Mouse (Mus musculus): ENCODE results near the gene Gm136. TPM values are rescaled to one million over a fixed set of nuclear protein-coding genes. Genes with fewer than 3 reads are reported as not detected.
"Not testable (repeated sequence)": the region's sequence is repeated elsewhere in the genome, so short reads cannot be mapped to it uniquely, and the experiment has no call there.

Gene Gm136
- not detected for total RNA-seq (2021)
- long read RNA-seq, experiment 1: 0 reads
- long read RNA-seq, experiment 2: 0 reads

DNA sequence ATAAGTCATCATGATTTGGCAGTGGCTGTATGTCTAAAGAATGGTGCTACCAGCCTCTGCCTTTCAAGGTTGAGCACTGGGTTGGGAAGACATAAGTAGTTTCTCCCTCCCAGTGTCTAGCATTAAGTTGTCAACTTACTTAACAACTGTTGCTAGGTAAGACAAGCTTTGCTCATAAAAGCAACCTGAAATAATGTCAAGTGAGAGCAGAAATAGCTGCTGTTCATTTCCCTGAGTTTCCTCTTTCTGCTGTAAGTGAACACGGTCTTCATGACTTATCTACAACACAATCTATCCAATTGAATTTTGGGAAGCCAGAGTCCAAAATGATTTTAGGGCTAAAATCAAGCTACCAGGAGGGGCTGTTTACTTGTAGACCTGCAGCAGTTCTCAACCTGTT lies at the start of gene Gm136:
TSS of gene Gm136 (minus strand) at position 101 of the 400 bp plus-strand sequence.
- no peak for DNase-seq (ENCODE audit: low spot score in 2 of 2)

DNA sequence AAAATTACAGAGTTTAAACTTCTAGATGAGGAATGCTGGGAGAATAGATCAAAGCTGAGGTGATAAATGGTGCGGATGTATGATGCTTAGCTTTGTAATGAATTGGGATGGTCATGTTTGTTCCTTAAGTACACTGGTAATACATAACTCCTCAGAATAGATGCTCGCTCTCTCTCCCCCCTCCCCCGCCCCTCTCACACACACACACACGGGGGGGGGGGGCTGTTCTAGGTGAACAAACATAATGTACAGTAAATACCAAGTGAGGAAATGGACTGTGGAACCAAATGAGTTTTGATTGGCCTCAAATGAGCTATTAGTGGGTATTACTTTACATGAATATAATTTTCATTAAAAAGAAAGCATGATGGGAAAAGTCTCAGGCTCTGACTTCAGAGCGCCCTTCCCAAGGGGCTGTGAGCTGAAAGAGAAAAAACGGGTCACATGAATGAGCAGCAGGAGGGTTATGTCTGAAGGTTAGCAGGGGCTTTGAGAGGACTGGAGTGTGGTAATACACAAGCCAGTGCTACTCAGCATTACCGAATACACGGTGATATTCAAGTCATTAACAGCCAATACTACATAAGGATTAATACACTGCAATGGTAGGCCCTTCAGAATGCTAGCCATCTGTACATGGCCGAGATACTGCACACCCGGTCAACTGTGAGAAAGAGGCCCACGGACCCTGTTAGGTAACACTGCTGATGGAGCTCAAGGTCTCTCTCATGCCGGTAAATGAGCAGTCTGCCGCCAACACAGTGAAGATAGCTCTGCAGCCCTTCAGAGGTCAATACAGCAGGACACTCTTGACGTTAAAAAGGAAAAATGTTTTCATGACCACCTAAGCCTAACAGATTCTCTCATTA lies 45.3 kb upstream of the Gm136 start:
- DNase-seq (ENCODE audit: low spot score in 2 of 2): no peak

DNA sequence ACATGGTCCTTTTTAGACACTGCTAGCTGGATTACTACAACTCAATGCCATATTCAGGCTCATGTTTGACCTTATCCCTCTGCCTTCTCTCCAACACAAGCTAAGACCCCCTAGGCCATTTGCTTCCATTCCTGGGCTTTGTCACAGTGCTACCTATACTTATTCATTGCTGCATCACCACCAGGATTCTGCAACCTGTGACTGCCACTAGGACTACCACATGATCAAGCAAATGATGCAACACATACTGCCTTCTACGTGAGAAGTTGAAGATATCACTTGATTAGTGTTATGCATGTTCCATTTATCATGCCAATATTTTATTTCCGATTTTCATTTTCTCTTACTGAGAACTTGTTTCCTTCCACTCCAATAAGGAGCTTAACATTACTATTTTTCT lies 41.9 kb upstream of the Gm136 start:
- DNase-seq (ENCODE audit: low spot score in 2 of 2): no peak

DNA sequence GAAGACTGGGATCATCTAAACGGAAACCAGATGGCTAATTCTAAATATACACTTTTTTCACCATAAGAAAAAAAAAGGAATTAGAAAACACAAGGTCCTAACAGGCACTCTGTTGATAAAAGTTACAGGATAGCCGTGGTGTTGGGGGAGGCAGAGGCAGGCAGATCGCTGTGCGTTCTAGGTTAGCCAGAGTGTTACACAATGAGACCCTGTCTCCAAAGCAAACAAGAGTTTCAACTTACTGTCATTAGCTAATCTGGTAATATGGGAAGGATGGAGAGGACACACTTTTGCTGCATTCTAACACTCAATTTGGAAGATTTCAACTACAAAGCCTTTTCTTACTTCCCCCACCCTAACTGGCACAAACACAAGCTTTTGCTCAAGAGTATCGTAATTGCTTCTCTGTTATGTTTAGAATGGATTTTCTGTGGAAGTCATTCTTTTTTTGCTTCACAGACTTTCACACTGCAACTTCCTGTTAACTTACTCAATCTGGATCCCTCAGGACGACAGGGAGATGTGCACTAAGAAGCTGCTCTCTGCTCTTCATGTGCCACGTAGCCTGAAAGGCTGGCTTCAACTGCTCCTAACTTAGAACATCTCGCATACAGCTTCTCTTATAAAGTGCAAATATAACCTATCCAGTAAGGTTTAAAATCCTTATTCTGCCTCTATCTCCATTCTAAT lies 41.4 kb upstream of the Gm136 start:
- DNase-seq (ENCODE audit: low spot score in 2 of 2): no peak

DNA sequence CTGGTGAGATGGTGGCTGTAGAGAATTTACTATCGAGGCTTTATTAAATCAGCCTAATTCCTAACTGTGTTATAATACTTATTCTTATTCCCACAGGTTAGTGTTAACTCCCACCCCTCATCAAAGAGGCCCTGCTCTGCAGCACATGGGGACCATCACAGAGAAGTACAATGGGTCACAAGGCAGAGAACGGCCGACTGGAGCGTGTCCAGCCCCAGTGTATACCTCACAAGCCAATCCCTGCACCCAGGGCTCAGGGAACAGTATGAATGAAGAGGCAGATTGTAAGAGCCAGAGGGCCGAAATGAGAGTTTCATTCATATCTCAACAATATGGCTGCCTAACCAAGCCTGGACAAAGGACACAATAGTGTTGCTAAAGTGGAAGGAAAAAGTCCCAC lies 40.2 kb upstream of the Gm136 start:
- DNase-seq (ENCODE audit: low spot score in 2 of 2): no peak

DNA sequence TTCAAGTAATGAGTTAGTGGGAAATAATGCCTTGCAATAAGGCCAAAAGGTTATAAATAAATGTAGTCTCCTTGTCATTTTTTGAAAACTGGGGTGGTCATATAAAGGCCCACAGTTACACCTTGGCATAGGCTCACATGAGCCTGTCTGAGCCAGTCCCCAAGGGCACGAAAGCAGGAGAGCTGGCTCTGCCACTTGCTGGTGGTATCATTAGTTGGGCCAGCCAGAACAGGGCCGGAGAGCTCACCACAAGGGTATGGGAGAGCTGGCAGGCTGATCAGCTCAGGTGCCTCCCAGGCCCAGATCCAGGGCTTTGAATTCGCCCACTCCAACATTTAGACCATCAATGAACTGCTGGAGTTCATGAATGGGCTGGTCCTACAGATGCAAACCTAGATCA lies 30.4 kb upstream of the Gm136 start:
- DNase-seq (ENCODE audit: low spot score in 2 of 2): no peak

DNA sequence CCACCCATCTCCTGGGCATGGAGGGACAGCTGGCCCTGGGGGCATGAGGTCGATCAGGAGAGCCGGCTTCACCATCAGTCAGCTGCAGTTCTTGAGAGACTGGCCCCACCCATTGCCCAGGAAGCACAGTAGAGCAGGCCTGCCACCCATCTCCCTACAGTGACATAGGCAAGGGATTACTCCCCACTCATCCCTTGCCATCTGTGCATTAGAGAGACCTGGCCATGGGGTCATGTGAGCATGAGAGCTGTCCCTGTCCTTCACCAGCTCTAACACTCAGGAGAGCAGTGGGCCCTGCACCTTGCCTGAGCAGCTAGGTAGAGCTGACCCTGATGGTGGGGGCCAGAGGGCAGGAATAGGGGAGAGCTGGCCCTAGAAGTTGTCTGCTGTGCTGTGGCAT lies 29.6 kb upstream of the Gm136 start:
- DNase-seq (ENCODE audit: low spot score in 2 of 2): no peak

DNA sequence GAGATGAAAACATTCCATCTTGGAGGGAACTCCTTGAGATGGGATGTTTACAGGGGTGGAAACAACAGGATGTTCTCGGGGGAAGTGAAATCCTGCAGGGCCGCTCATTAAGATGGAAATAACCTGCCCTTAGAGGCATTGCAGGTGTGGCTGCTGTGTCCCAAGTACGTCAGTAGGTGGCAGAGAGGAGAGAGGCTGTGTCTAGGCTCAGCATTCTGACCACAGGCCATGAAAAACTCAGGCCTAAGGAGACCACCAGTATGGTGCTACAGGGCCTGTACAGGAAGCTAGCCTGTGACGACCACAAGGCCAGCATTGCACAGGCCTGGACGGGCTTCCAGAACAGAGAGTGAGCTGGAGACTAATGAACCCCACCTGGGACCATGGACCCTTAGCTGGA lies 28.8 kb upstream of the Gm136 start:
- DNase-seq (ENCODE audit: low spot score in 2 of 2): no peak

DNA sequence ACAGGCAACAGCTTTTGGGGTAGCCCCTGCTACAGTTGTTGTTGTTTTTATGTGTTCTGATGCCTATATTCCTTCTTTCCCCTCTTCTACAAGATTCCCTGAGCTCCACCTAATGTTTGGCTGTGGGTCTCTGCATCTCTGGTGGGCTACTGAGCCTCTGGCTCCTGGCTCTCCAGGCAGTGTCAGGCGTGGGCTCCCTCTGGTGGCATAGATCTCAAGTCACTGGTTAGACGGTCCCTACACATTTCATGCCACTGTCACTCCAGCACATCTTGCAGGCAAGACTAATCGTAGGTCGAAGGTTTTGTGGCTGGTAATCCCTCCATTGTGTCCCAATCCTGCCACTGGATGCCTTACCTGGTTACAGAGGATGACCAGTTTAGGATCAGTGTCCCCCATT lies 26.7 kb upstream of the Gm136 start:
- DNase-seq (ENCODE audit: low spot score in 2 of 2): no peak

DNA sequence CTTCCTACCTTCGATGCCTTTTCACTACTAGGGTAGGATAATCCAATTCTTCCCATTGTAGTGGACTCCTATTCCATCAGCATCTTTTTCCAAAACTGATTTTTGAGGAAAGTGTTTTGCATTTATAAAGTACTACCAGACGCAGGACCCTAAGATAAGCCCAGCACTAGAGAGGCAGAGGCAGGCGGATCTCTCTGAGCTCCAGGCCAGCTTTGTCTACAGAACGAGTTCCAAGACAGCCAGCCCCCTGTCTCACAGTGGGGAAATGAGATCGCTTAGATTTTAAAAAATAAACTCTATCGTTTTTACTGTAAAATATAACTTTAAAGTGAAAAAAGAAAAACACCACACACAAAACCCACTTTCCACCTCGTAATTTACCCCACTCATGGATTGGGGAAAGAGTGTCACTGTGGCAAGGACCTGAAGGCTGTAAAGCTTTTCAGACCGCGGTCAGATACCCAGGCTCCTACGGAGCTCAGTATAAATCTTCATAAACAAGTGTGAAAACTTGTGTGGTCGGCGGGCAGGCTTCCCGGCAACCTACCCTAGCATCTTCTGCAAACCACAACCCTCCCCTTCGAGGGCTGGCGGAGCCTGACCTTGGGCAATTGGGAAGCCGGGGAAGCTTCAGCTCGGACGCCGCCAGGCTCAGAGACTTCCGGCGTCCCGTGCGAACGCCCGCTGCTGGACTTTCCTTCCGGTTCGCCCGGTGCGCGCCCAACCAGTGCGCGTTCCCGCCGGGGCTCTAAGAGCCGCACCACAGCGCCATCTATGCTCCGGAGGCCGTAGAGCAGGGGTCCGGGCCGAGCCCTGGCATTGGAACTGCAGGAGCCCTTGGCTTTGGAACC lies 21.8 kb upstream of the Gm136 start, which contains the start of gene Smim8:
TSS of gene Smim8 (minus strand) at position 747 of the 851 bp plus-strand sequence.
- DNase-seq (ENCODE audit: low spot score in 2 of 2): peak; percentile 88 to 89

DNA sequence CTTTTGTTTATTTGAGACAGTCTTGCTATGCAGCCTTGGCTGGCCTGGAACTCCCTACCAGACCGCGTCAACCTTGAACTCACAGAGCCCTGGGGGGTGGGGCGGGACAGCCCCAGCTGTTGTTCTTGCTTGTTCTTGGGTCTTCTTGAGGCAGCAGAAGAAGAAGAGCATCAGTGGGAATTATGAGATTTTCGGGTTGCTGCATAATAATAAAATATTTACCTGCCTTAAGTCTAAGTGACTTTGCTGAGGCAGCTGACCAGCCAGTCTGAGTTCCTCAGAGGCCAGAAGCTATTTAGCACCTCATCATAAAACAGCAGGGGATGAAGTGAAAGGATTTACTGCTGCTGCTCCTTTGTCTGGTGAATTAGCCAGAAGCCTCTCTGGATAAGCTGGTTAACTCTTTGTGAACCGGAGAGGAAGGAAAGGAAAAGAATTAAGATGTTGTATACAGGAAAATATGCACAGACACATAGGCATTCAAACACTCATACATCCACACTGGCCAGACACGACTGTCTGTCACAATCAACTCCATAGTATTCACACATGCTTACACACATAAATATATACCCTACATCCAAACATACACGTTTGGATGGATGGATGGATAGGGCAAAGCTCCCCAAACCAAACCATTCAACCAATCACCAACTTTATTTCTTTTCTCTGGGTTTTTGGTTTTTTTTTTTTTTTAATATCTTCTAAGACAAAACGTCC lies 15.7 kb upstream of the Gm136 start:
- no peak for DNase-seq (ENCODE audit: low spot score in 2 of 2)

DNA sequence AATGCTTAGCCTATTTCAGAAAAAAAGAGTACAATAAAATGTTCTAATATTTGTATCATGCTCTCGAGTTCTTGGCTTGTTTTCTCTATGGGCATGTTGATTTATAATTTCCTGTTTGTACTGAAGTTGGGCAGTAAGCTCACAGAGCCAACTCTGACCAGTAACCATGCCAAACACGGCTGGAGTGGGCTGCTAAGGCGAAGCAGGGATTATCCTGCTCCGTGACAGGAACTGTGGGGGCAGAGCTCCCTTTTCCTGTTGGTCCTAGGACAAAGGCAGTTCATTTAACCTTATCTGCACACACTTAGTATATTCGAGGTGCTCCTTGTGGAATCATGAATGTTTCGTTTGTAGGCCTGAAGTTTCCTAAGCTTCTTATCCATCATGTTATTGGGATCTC lies 6.8 kb downstream of the Gm136 start:
- no peak for DNase-seq (ENCODE audit: low spot score in 2 of 2)

DNA sequence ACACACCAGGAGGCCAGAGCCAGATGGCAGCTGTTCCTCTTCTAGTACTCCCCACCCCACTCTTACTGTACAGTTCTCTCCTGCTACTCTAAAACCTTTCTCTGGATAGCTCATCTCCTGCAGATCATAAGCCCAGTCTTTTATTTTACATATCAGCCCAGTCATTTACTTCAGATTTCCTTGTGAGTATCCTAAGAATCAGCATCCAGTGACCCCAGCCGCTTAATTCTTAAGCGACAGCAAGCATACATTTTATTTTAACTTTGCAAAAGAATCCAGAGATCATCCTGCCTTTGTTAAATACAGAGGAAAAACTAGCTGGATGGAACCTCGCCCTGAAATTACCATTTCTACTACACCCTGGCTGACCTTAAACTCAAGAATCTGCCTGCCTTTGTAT lies 21.6 kb downstream of the Gm136 start:
- DNase-seq (ENCODE audit: low spot score in 2 of 2): no peak

DNA sequence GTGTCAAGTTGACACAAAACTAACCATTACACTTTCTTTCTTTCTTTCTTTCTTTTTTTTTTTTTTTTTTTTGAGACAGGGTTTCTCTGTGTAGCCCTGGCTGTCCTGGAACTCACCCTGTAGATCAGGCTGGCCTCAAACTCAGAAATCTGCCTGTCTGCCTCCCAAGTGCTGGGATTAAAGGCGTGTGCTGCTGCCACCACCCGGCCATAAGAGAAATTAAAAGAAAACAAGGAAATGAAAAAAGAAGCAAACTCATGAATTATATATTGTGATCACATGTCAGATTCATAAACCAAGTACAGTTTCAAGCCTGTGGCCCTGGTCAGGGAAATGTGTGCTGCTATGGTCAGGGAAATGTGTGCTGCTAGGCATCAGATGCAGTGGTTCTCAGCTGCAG lies 22.6 kb downstream of the Gm136 start:
- not testable (repeated sequence) for DNase-seq (ENCODE audit: low spot score in 2 of 2)

DNA sequence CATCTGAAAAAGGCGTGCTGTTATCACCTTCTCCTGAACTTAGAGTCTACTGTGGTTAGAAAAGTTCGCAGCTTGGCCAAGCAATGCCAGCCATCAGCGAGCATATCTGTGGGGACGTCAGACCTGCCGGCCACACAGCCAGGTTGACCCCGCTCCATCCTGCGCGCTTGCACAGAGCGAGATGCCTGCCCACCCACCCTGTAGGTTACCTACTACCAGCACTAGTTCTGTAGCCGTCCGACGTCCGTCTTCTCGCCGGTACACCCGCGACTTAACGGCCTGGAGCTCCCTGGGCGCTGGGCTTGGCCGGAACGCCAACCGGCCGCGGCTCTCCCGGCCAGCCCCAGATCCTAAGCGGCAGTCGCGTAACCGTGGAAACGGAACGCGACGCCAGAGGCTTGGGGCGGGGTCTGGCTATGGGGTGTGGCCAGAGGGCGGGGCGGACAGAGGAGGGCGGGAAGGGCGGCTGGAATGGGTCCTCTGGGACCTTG lies 26.2 kb downstream of the Gm136 start, which contains the start of gene Cfap206:
TSS of gene Cfap206 (minus strand) at position 356 of the 491 bp plus-strand sequence.
- DNase-seq (ENCODE audit: low spot score in 2 of 2): peak; percentile 49 to 57

DNA sequence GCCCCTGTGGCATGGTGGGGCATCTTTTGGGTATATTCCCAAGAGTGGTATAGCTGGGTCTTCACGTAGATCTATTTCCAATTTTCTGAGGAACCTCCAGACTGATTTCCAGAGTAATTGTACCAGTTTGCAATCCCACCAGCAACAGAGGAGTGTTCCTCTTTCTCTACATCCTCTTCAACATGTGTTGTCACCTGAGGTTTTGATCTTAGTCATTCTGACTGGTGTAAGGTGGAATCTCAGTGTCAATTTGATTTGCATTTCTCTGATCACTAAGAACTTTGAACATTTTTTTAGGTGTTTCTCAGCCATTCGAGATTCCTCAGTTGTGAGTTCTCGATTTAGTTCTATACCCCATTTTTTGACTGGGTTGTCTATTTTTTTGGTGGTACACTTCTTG lies 30.4 kb downstream of the Gm136 start:
- not testable (repeated sequence) for DNase-seq (ENCODE audit: low spot score in 2 of 2)

DNA sequence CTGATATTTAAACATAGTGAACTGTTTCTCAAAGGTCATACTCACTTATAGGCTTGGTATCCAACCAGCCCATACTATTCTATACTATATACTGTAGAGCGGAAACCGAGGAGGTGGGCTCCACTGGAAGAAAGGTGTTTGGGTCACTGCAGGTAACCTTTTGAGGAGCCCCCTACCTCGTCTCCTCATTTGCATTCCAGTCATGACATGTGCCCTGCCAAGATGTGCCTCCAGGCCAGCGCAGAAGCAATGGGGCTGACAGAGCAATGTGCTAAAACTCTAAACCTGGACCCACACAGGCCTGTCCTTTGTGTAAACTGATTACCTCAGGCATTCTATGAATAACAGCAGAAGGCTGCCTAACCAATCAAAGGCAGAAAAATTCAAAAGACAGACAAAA lies 31.8 kb downstream of the Gm136 start:
- DNase-seq (ENCODE audit: low spot score in 2 of 2): no peak

DNA sequence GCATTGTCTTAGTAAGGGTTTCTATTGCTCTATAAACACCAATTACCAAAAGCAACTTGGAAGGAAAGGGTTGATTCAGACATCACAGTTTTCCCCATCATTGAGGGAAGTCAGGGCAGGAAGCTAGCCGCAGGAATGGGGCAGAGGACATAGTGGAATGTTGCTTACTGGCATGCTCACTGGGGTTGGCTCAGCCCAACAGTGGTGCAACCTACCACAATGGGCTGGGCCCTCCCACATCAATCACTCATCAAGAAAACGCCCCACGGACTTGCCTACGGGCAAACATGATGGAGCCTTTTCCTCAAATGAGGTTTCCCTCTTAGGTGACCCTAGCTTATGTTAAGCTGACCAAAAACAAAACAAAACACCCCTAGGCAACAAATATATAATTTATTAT lies 32.9 kb downstream of the Gm136 start:
- DNase-seq (ENCODE audit: low spot score in 2 of 2): no peak

DNA sequence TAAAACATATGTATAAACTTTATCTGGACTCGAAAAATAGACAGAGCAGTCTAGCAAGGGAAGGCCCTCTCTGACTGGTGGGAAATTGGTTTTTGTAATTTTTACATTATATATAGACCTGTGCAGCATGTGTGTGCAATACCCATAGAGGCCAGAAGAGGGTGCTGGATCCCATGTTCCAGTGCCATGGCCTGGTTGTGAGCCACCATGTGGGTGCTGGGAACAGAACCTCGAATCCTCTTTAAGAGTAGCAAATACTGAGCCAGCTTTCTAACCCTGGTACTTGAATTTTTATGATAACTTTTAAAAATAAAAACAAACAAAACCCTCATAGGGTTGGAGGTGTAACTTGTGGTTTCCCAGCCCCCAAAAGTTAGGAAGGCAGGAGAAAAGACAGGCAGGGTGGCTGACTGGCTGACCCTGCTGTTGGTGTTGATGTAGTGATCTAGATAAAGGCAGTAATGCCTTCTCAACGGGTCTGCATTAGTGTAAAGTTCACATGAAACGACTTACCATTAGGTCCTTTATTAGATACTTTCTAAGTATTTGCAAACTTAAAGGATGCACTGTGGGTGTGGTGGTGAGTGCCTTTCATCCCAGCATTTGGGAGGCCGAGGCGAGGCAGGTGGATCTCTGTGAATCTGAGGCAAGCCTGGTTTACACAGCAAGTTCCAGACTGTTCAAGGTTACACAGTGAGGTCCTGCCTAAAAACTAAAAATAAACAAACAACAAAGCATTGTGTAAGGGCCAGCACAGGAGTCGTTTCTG lies 35.8 kb downstream of the Gm136 start:
- no peak for DNase-seq (ENCODE audit: low spot score in 2 of 2)

DNA sequence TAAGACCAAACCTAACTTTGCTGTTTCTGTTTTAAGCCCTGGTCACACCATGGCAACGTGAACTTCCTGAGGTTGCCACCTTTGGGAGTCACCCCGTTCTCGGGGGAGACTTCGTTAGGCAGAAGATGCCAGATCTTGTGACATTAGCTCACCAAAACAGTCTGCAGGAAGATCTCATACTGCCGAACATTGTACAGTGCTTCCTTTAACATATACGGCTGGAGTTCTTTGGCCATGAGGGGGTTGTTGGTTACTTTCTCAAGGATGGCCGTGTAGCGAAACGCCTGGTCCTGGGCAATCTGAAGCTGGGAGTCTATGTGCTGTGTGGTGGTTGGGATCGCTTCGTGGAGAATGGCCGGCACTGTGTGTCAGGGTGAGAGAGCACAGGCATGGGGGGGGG lies 36.6 kb downstream of the Gm136 start:
- no peak for DNase-seq (ENCODE audit: low spot score in 2 of 2)

Data from left cerebral cortex, adult 18-20 months (tissue).